Mouse (Mus musculus) hindbrain, postnatal 0 days (tissue): ENCODE measurements around the gene Fbxo40. TPM values are rescaled to one million over a fixed set of nuclear protein-coding genes. Genes with fewer than 3 reads are reported as not detected.

Source experiments
- ATAC-seq: fragments of 200-750 bp; cut with Nextera tagmentation; 2 replicates; pipeline ENCODE4 v1.8.0; 2017; ENCODE audit warnings: mild to moderate bottlenecking, moderate TSS enrichment, moderate library complexity
- DNase-seq: peaks from one replicate; pipeline ENCODE4 v3.0.0-alpha.2; 2015; ENCODE audit warnings: low spot score
- H3K27ac ChIP-seq: fragments of 300-500 bp; sonication (generic); 2 replicates; pipeline ENCODE4 v1.5.1; 2014; ENCODE audit warnings: mild to moderate bottlenecking
- H3K27me3 ChIP-seq: fragments of 300-500 bp; sonication (generic); 2 replicates; pipeline ENCODE4 v1.6.1; 2014; ENCODE audit warnings: low read length, mixed read lengths; ENCODE audit not compliant: insufficient read depth
- H3K36me3 ChIP-seq: fragments of 300-500 bp; sonication (generic); 2 replicates; pipeline ENCODE4 v1.6.1; 2014; ENCODE audit warnings: low read length, mixed read lengths; ENCODE audit not compliant: insufficient read depth
- H3K4me1 ChIP-seq: fragments of 300-500 bp; sonication (generic); 2 replicates; pipeline ENCODE4 v1.6.1; 2014; ENCODE audit warnings: antibody characterized with exemption, low read length, mixed read lengths; ENCODE audit not compliant: insufficient read depth
- H3K4me2 ChIP-seq: fragments of 300-500 bp; sonication (generic); 2 replicates; pipeline ENCODE4 v1.6.1; 2014; ENCODE audit warnings: low read depth, mild to moderate bottlenecking, low read length, moderate library complexity, mixed read lengths
- H3K4me3 ChIP-seq: fragments of 300-500 bp; sonication (generic); 2 replicates; pipeline ENCODE4 v1.5.1; 2014; ENCODE audit warnings: low read length
- H3K9ac ChIP-seq: fragments of 300-500 bp; sonication (generic); replicated peaks from 2 replicates; pipeline ENCODE4 v1.6.1; 2014; ENCODE audit warnings: mild to moderate bottlenecking, low read length, moderate library complexity, mixed read lengths
- H3K9me3 ChIP-seq: fragments of 300-500 bp; sonication (generic); 2 replicates; pipeline ENCODE4 v1.6.1; 2016; ENCODE audit warnings: low read length, mixed read lengths
- CTCF ChIP-seq: IDR thresholded peaks from 2 replicates; pipeline ENCODE4 v1.5.1; 2016; ENCODE audit warnings: antibody characterized with exemption, control low read depth, low read depth
- WGBS: fragments of 180-500 bp; shearing (Covaris S2); extraction: QIAGEN DNeasy Blood & Tissue Kit; methylation state at CpG from one replicate; pipeline ENCODE4 v1.1.7; 2014; 5-methylcytosine and 5-hydroxymethylcytosine counted together
- polyA plus RNA-seq: library from polyadenylated mRNA; unstranded; fragments of >200 nt; fragmentation: Nextera tagmentation; extraction: Ambion mirVana; gene quantifications from 2 replicates; pipeline ENCODE4 v1.2.1, GENCODE M21; 2015
- total RNA-seq: library from RNA; depleted of rRNA; stranded (reverse); fragments of >200 nt; gene quantifications from 2 replicates; pipeline ENCODE4 v1.2.3, GENCODE M21; 2014

The Fbxo40 gene
- total and polyA plus RNA-seq, 2 experiments from 2014 or later, result 0.05 to 0.30 TPM

GRCm38 (mm10) chr16:36987399-36987798, 2.9 kb downstream of the Fbxo40 start:
- Histone ChIP-seq H3K27ac (no peak overlapping the region), H3K9ac (no peak overlapping the region), H3K36me3 (no peaks in the 10 kb centered on the region), H3K4me3 (no peak overlapping the region), H3K27me3 (no peaks in the 10 kb centered on the region), H3K4me2 (no peak overlapping the region), H3K4me1 (no peaks in the 10 kb centered on the region), H3K9me3 (no peaks in the 10 kb centered on the region)
- DNase-seq (no peak), ATAC-seq (no peak)
- TF ChIP-seq CTCF, result no peak
- WGBS, result 66% methylated on average over 2 of the region's 2 CpGs

GRCm38 (mm10) chr16:36985636-36986042, 4.6 kb downstream of the Fbxo40 start:
- TF ChIP-seq CTCF, result no peak
- WGBS, result 71% methylated on average over 5 of the region's 5 CpGs
- ATAC-seq, result no peak

DNA sequence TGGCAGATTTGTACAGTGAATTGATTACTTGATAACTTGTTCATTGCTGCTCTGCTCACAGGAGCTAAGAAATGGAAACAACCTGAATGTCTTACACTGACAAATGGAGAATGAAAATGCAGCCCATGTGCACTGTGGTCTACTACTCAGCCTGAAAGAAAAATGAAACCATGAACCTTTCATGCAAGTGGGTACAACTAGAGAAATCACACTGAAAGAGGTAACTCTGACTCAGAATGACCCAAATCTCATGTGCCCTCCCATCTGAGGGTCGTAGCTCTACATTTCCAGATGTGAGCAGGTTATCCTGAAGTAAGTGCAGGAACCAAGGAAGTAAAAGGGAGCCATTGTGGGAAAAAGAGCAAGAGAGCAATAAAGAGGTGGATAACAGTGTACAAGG, 6.5 kb downstream of the Fbxo40 start:
- Histone ChIP-seq H3K27me3 (no peaks in the 10 kb centered on the region), H3K36me3 (no peaks in the 10 kb centered on the region), H3K27ac (no peak overlapping the region), H3K4me3 (no peak overlapping the region), H3K4me1 (no peaks in the 10 kb centered on the region), H3K9me3 (no peaks in the 10 kb centered on the region), H3K9ac (no peak overlapping the region), H3K4me2 (no peak overlapping the region)
- TF ChIP-seq CTCF, result no peak
- ATAC-seq (no peak), DNase-seq (no peak)
- WGBS, result 82% methylated on average over 1 of the region's 1 CpGs

More at GRCm38 (mm10) chr16:36985636-36986042, 4.6 kb downstream of the Fbxo40 start:
- no peaks in the 10 kb centered on the region for H3K4me1 ChIP-seq
- no peak overlapping the region for H3K9ac ChIP-seq
- H3K36me3 ChIP-seq, result no peaks in the 10 kb centered on the region
- H3K4me3 ChIP-seq, result no peak overlapping the region
- DNase-seq, result no peak
- H3K27me3 ChIP-seq, result no peaks in the 10 kb centered on the region
- no peak overlapping the region for H3K27ac ChIP-seq
- H3K9me3 ChIP-seq, result no peaks in the 10 kb centered on the region
- no peak overlapping the region for H3K4me2 ChIP-seq

DNA sequence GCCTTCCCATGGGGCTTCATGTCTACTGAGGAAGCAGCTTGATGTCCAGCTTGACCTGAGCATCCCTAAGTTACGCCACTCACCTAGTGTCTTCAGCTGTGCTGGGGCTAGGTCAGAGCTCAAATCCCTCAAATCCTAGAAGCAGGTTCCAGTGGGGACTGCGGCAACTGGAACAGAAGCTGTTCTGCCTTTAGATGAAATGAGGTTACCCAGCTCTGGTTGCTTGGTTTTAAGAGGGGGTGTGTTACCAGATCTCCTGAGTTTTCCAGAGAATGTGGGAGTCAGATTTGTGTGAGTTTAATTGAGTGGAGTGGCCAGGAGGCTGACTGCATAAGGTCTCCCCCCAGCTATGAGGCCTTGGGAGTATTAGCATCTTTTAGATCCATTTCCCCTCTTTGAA, 11.1 kb downstream of the Fbxo40 start:
- Histone ChIP-seq H3K4me2 (no peak overlapping the region), H3K9me3 (no peaks in the 10 kb centered on the region), H3K27ac (no peak overlapping the region), H3K27me3 (no peaks in the 10 kb centered on the region), H3K4me3 (no peak overlapping the region), H3K36me3 (no peaks in the 10 kb centered on the region), H3K9ac (no peak overlapping the region), H3K4me1 (no peaks in the 10 kb centered on the region)
- TF ChIP-seq CTCF, result no peak
- ATAC-seq, result no peak
- WGBS, result 96% methylated on average over 2 of the region's 2 CpGs
- no peak for DNase-seq

- Histone ChIP-seq H3K27ac (no peak overlapping the region), H3K27me3 (no peaks in the 10 kb centered on the region), H3K4me3 (no peak overlapping the region), H3K9me3 (no peaks in the 10 kb centered on the region), H3K9ac (no peak overlapping the region), H3K36me3 (no peaks in the 10 kb centered on the region), H3K4me1 (no peaks in the 10 kb centered on the region), H3K4me2 (no peak overlapping the region)
- DNase-seq (no peak), ATAC-seq (no peak)
- no peak for TF ChIP-seq CTCF
- WGBS, result 85% methylated on average over 4 of the region's 4 CpGs
Measured at GRCm38 (mm10) chr16:36963415-36963814, 26.9 kb downstream of the Fbxo40 start.

GRCm38 (mm10) chr16:36955106-36955505, 35.2 kb downstream of the Fbxo40 start:
- Histone ChIP-seq H3K36me3 (no peaks in the 10 kb centered on the region), H3K27ac (no peak overlapping the region), H3K27me3 (no peaks in the 10 kb centered on the region), H3K4me2 (no peak overlapping the region), H3K4me1 (no peaks in the 10 kb centered on the region), H3K4me3 (no peak overlapping the region), H3K9me3 (no peaks in the 10 kb centered on the region), H3K9ac (no peak overlapping the region)
- DNase-seq (no peak), ATAC-seq (no peak)
- TF ChIP-seq CTCF, result no peak
- WGBS, result 47% methylated on average over 11 of the region's 11 CpGs

- Histone ChIP-seq H3K27ac (no peak overlapping the region), H3K36me3 (no peaks in the 10 kb centered on the region), H3K27me3 (no peaks in the 10 kb centered on the region), H3K4me2 (no peak overlapping the region), H3K4me3 (no peak overlapping the region), H3K9ac (no peak overlapping the region), H3K9me3 (no peaks in the 10 kb centered on the region), H3K4me1 (no peaks in the 10 kb centered on the region)
- TF ChIP-seq CTCF, result no peak
- peak; percentile 68 for DNase-seq
- peak; percentile 59 for ATAC-seq
- WGBS, result 26% methylated on average over 4 of the region's 4 CpGs
Measured at GRCm38 (mm10) chr16:36951029-36951428, 39.2 kb downstream of the Fbxo40 start.
